Mouse (Mus musculus): ENCODE results near the gene Mapk11. TPM values are rescaled to one million over a fixed set of nuclear protein-coding genes. Genes with fewer than 3 reads are reported as not detected.

Mapk11 gene
- polyA plus RNA-seq, 2 experiments = 7.0 to 13.4 TPM

DNA sequence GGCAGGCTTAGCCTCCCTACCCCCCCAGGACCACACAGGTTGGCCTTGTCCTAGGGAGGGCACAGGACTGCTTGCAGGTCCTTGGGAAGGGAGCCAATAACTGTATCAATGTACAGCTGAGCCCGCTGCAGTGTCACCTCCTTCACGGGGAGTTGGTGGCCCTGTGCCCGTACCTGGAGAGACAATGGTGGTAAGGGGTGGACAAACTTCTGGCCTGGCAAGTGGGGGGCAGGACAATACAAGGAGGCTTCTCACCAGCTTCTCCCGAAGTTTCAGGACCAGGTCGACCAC is 35.5 kb upstream of the Mapk11 start:
- Histone ChIP-seq H3K27me3 (ENCODE audit: control insufficient read depth, insufficient read depth, low read length) (no peaks in the 10 kb centered on the region), H3K27ac (replicated peaks; ENCODE audit: low read depth, low read length) (no peak overlapping the region), H3K9me3 (ENCODE audit: control insufficient read depth, low read length) (no peaks in the 10 kb centered on the region), H3K36me3 (ENCODE audit: control insufficient read depth, insufficient read depth, low read length) (peaks cover 16% of the 10 kb centered on the region), H3K4me2 (replicated peaks; ENCODE audit: low read depth, low read length, severe bottlenecking) (no peak overlapping the region), H3K9ac (ENCODE audit: low read depth, low read length, severe bottlenecking) (no peak overlapping the region), H3K4me1 (ENCODE audit: control insufficient read depth, insufficient read depth, low read length) (peaks cover 8% of the 10 kb centered on the region), H3K4me3 (replicated peaks; ENCODE audit: low read length) (no peak overlapping the region)
- ATAC-seq (ENCODE audit: low FRiP score, low read depth) (no peak), DNase-seq (ENCODE audit: low spot score) (no peak)
- TF ChIP-seq POLR2A (IDR thresholded peaks at IDR 0.05; ENCODE audit: borderline replicate concordance, extremely low read depth, insufficient read depth, insufficient read length) = no peak
- 82% methylated on average over 5 of the region's 5 CpGs for WGBS

DNA sequence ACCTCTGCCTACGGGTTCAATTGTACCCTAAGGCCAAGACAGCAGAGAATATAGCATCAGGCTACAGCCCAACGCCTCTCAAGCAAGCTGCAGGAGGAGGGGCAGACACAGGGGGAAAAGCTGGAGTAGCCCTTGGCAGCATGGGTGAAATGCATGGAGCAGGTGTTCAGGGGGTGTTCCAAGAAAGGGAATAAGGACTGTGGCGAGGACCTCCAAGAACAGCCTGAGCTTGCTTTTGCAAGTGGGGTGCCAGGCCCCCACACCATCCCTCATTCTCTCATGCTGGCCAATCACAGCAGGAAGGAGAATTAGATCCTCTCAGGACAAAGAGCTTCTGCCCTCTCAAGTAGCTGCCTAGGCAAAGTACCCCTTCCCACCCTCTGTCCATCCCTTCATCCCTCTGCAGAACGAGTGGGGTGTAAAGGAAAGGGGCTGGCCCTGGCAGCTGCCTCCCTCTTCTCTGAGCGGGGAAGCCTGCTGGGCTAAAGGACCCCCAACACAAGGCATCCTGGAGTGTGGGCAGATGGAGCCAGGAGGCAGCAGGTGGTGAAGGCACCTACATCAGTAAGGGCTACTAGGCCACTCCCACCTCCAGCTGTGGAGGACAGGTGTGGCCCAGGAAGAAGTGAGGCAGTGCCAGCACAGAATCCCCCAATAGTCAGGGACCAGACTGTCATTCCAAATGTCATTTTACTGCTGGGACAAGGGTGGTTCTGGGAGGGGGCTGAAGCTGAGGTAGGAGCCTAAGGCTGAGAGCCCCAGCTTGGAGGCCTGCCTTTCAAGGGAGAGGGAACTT is 34.9 kb upstream of the Mapk11 start:
- H3K36me3 ChIP-seq (ENCODE audit: control insufficient read depth, insufficient read depth, low read length) = peaks cover 15% of the 10 kb centered on the region
- DNase-seq (ENCODE audit: low spot score) = no peak
- H3K4me2 ChIP-seq (replicated peaks; ENCODE audit: low read depth, low read length, severe bottlenecking) = no peak overlapping the region
- H3K27ac ChIP-seq (replicated peaks; ENCODE audit: low read depth, low read length) = no peak overlapping the region
- no peak for TF ChIP-seq POLR2A (IDR thresholded peaks at IDR 0.05; ENCODE audit: borderline replicate concordance, extremely low read depth, insufficient read depth, insufficient read length)
- H3K9ac ChIP-seq (ENCODE audit: low read depth, low read length, severe bottlenecking) = no peak overlapping the region
- ATAC-seq (ENCODE audit: low FRiP score, low read depth) = no peak
- H3K4me1 ChIP-seq (ENCODE audit: control insufficient read depth, insufficient read depth, low read length) = peaks cover 8% of the 10 kb centered on the region
- no peaks in the 10 kb centered on the region for H3K27me3 ChIP-seq (ENCODE audit: control insufficient read depth, insufficient read depth, low read length)
- no peaks in the 10 kb centered on the region for H3K9me3 ChIP-seq (ENCODE audit: control insufficient read depth, low read length)
- no peak overlapping the region for H3K4me3 ChIP-seq (replicated peaks; ENCODE audit: low read length)
- 51% methylated on average over 5 of the region's 5 CpGs for WGBS

DNA sequence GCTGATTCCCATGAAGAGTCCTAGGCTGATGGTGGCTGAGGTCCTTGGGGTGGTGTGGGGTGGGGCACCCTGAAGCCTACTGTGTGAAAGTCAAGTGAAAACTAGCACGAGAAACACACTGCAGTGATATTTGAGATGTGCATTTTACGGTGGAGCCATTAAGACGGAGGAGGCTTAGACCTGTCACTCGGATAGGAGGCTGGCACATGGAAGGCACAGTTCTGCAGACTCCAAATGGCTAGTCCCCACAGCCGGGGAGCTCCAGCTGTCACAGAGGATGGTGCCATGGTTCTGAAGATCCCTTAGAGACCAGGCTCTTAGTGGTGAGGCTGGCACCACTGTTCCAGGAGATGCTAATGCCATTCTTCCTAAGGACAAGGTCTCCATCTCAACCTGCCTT is 33.4 kb upstream of the Mapk11 start:
- H3K9ac ChIP-seq (ENCODE audit: low read depth, low read length, severe bottlenecking) = no peak overlapping the region
- no peak overlapping the region for H3K4me3 ChIP-seq (replicated peaks; ENCODE audit: low read length)
- no peak overlapping the region for H3K4me2 ChIP-seq (replicated peaks; ENCODE audit: low read depth, low read length, severe bottlenecking)
- H3K27ac ChIP-seq (replicated peaks; ENCODE audit: low read depth, low read length) = no peak overlapping the region
- ATAC-seq (ENCODE audit: low FRiP score, low read depth) (no peak), DNase-seq (ENCODE audit: low spot score) (no peak)
- whole genome bisulfite sequencing = 50% methylated on average over 5 of the region's 5 CpGs
- TF ChIP-seq POLR2A (IDR thresholded peaks at IDR 0.05; ENCODE audit: borderline replicate concordance, extremely low read depth, insufficient read depth, insufficient read length) = no peak
- H3K9me3 ChIP-seq (ENCODE audit: control insufficient read depth, low read length) = no peaks in the 10 kb centered on the region
- H3K4me1 ChIP-seq (ENCODE audit: control insufficient read depth, insufficient read depth, low read length) = peaks cover 22% of the 10 kb centered on the region
- H3K36me3 ChIP-seq (ENCODE audit: control insufficient read depth, insufficient read depth, low read length) = peaks cover 7% of the 10 kb centered on the region; the same call in 1 of the 2 replicates
- no peaks in the 10 kb centered on the region for H3K27me3 ChIP-seq (ENCODE audit: control insufficient read depth, insufficient read depth, low read length)

DNA sequence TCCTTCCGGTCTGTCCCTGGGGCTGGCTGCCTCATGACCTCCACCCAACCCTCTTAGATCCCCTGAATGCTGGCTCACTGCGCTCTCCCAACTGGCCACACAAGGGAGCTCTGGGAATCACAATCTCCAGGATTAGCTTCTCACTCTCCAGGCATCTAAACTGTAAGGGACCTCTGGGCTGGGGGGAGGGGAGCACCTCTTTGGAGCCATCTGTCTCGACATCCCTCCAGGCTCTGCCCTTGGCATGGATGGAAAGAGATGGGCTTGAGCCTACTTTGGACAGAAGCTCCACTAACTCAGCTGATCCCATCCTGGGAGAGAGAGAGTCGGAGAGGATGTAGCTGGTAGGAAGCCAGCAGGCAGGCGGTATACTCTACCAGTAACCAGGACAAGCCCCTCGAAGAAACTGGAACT is 32.9 kb upstream of the Mapk11 start:
- WGBS = 35% methylated on average over 6 of the region's 6 CpGs
- H3K27me3 ChIP-seq (ENCODE audit: control insufficient read depth, insufficient read depth, low read length) = no peaks in the 10 kb centered on the region
- H3K4me2 ChIP-seq (replicated peaks; ENCODE audit: low read depth, low read length, severe bottlenecking) = no peak overlapping the region
- no peak overlapping the region for H3K27ac ChIP-seq (replicated peaks; ENCODE audit: low read depth, low read length)
- ATAC-seq (ENCODE audit: low FRiP score, low read depth) (no peak), DNase-seq (ENCODE audit: low spot score) (no peak)
- H3K9me3 ChIP-seq (ENCODE audit: control insufficient read depth, low read length) = no peaks in the 10 kb centered on the region
- no peak overlapping the region for H3K4me3 ChIP-seq (replicated peaks; ENCODE audit: low read length)
- peaks cover 7% of the 10 kb centered on the region; the same call in 1 of the 2 replicates for H3K36me3 ChIP-seq (ENCODE audit: control insufficient read depth, insufficient read depth, low read length)
- H3K4me1 ChIP-seq (ENCODE audit: control insufficient read depth, insufficient read depth, low read length) = peaks cover 27% of the 10 kb centered on the region
- H3K9ac ChIP-seq (ENCODE audit: low read depth, low read length, severe bottlenecking) = no peak overlapping the region
- TF ChIP-seq POLR2A (IDR thresholded peaks at IDR 0.05; ENCODE audit: borderline replicate concordance, extremely low read depth, insufficient read depth, insufficient read length) = no peak

DNA sequence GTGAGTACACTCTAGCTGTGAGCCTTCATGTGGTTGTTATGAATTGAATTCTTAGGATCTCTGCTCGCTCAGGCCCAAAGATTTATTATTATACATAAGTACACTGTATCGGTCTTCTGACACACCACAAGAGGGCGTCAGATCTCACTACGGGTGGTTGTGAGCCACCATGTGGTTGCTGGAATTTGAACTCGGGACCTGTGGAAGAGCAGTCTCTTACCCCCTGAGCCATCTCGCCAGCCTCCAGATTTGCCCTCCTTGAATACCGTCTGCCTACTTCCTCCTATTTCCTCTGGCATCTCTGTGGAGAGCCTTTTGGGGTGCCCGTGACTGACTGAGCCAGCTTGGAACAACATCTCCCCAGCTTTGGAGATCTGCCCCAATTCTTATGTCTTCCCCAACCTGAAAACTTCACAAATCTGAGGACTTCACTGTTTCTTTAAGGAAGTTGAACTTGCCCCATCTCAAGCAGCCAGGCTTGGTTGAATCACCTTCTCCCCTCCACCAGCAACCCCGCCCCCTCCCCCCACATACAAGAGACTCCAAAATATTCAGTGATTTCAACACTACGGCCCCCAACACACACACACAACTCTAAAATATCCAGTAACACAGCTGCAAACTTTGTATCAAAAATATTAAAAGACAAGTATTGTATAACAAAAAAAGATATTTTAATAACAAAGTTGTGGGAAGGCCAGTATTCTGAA is 32.3 kb upstream of the Mapk11 start:
- Histone ChIP-seq H3K9ac (ENCODE audit: low read depth, low read length, severe bottlenecking) (peak overlapping the region; percentile 78; the same call in 1 of the 2 replicates), H3K36me3 (ENCODE audit: control insufficient read depth, insufficient read depth, low read length) (peaks cover 2% of the 10 kb centered on the region; the same call in 1 of the 2 replicates), H3K4me1 (ENCODE audit: control insufficient read depth, insufficient read depth, low read length) (peaks cover 34% of the 10 kb centered on the region), H3K4me3 (replicated peaks; ENCODE audit: low read length) (peak overlapping the region; percentile 67), H3K27me3 (ENCODE audit: control insufficient read depth, insufficient read depth, low read length) (no peaks in the 10 kb centered on the region), H3K4me2 (replicated peaks; ENCODE audit: low read depth, low read length, severe bottlenecking) (peak overlapping the region; percentile 75), H3K27ac (replicated peaks; ENCODE audit: low read depth, low read length) (0 out of 2 replicates have a peak overlapping the region, but pooled peaks have one; percentile 90), H3K9me3 (ENCODE audit: control insufficient read depth, low read length) (no peaks in the 10 kb centered on the region)
- DNase-seq (ENCODE audit: low spot score) = no peak
- no peak for ATAC-seq (ENCODE audit: low FRiP score, low read depth)
- TF ChIP-seq POLR2A (IDR thresholded peaks at IDR 0.05; ENCODE audit: borderline replicate concordance, extremely low read depth, insufficient read depth, insufficient read length) = no peak
- 71% methylated on average over 10 of the region's 10 CpGs for WGBS
